Mouse (Mus musculus): ENCODE measurements around the gene Fbxl4.

Fbxl4 gene

GRCm38 (mm10) chr4:22477711-22478230 lies 120.4 kb downstream of the Fbxl4 start:
- no peak for DNase-seq

- no peak for DNase-seq
These were observed 121.4 kb downstream of the Fbxl4 start for GRCm38 (mm10) chr4:22478488-22479367.

GRCm38 (mm10) chr4:22479368-22480090 lies 122.2 kb downstream of the Fbxl4 start:
- no peak for DNase-seq

- no peak for DNase-seq
These were observed 122.9 kb downstream of the Fbxl4 start for GRCm38 (mm10) chr4:22480091-22480857.

GRCm38 (mm10) chr4:22480858-22481205 lies 123.5 kb downstream of the Fbxl4 start:
- DNase-seq: no peak

- DNase-seq: no peak
These were observed 124.8 kb downstream of the Fbxl4 start for GRCm38 (mm10) chr4:22482118-22482517.

- no peak for DNase-seq
These were observed 125.5 kb downstream of the Fbxl4 start for GRCm38 (mm10) chr4:22482756-22483280.

GRCm38 (mm10) chr4:22483548-22483947 lies 126.2 kb downstream of the Fbxl4 start:
- DNase-seq: no peak
